Mouse (Mus musculus) limb, embryonic 12.5 days (tissue): ENCODE measurements at regions not wholly inside any gene's neighbourhood (a gene's known extent, or its start where the extent isn't known, plus 50 kb on each side); places are given as distances from the start of the nearest gene placed in this dataset.

Experiments
- ATAC-seq: fragments of 200-750 bp; cut with Nextera tagmentation; 2 replicates; pipeline ENCODE4 v1.8.0; 2017; ENCODE audit warnings: low read depth, moderate TSS enrichment; ENCODE audit not compliant: insufficient number of reproducible peaks, insufficient read depth, low FRiP score, low TSS enrichment
- H3K27ac ChIP-seq: fragments of 300-500 bp; sonication (generic); 2 replicates; pipeline ENCODE4 v1.5.1; 2016; ENCODE audit warnings: mild to moderate bottlenecking, moderate library complexity
- H3K27me3 ChIP-seq: fragments of 300-500 bp; sonication (generic); 2 replicates; pipeline ENCODE4 v1.6.1; 2016; ENCODE audit warnings: mild to moderate bottlenecking, moderate library complexity
- H3K36me3 ChIP-seq: fragments of 300-500 bp; sonication (generic); 2 replicates; pipeline ENCODE4 v1.6.1; 2016; ENCODE audit warnings: mild to moderate bottlenecking, moderate library complexity
- H3K4me1 ChIP-seq: fragments of 300-500 bp; sonication (generic); replicated peaks from 2 replicates; pipeline ENCODE4 v1.6.1; 2016
- H3K4me2 ChIP-seq: fragments of 300-500 bp; sonication (generic); 2 replicates; pipeline ENCODE4 v1.6.1; 2016; ENCODE audit warnings: mild to moderate bottlenecking, moderate library complexity
- H3K4me3 ChIP-seq: fragments of 300-500 bp; sonication (generic); replicated peaks from 2 replicates; pipeline ENCODE4 v1.5.1; 2016; ENCODE audit warnings: mild to moderate bottlenecking
- H3K9ac ChIP-seq: fragments of 300-500 bp; sonication (generic); replicated peaks from 2 replicates; pipeline ENCODE4 v1.6.1; 2016; ENCODE audit warnings: mild to moderate bottlenecking, moderate library complexity
- H3K9me3 ChIP-seq: fragments of 300-500 bp; sonication (generic); 2 replicates; pipeline ENCODE4 v1.6.1; 2016; ENCODE audit warnings: mild to moderate bottlenecking, moderate library complexity
- WGBS: fragments of 180-500 bp; shearing (Covaris S2); methylation state at CpG from one replicate; pipeline ENCODE4 v1.1.7; 2016; 5-methylcytosine and 5-hydroxymethylcytosine counted together

GRCm38 (mm10) chr1:90440638-90441037 is 162.1 kb upstream of the Cops8 start:
- Histone ChIP-seq H3K27me3 (peaks cover 7% of the 10 kb centered on the region; the same call in 1 of the 2 replicates), H3K9me3 (no peaks in the 10 kb centered on the region), H3K9ac (no peak overlapping the region), H3K4me3 (no peak overlapping the region), H3K36me3 (no peaks in the 10 kb centered on the region), H3K4me1 (peaks cover 56% of the 10 kb centered on the region), H3K27ac (peak overlapping the region; percentile 51; the same call in 1 of the 2 replicates), H3K4me2 (no peak overlapping the region)
- 26% methylated on average over 1 of the region's 1 CpGs for WGBS
- no peak for ATAC-seq

GRCm38 (mm10) chr1:90441134-90441868 is 161.5 kb upstream of the Cops8 start:
- no peaks in the 10 kb centered on the region for H3K9me3 ChIP-seq
- H3K4me1 ChIP-seq: peaks cover 56% of the 10 kb centered on the region
- H3K36me3 ChIP-seq: no peaks in the 10 kb centered on the region
- 0 out of 2 replicates have a peak overlapping the region, but pooled peaks have one; percentile 7 for H3K27ac ChIP-seq
- ATAC-seq: peak; percentile 68; the same call in 1 of the 2 replicates
- no peak overlapping the region for H3K9ac ChIP-seq
- WGBS: 39% methylated on average over 10 of the region's 10 CpGs
- H3K27me3 ChIP-seq: peaks cover 7% of the 10 kb centered on the region; the same call in 1 of the 2 replicates
- no peak overlapping the region for H3K4me3 ChIP-seq
- H3K4me2 ChIP-seq: no peak overlapping the region

- WGBS: 42% methylated on average over 19 of the region's 19 CpGs
- ATAC-seq: peak; percentile 56; the same call in 1 of the 2 replicates
- H3K4me3 ChIP-seq: no peak overlapping the region
- H3K36me3 ChIP-seq: no peaks in the 10 kb centered on the region
- H3K27ac ChIP-seq: peak overlapping the region; percentile 62
- H3K9me3 ChIP-seq: no peaks in the 10 kb centered on the region
- H3K4me1 ChIP-seq: peaks cover 56% of the 10 kb centered on the region
- no peak overlapping the region for H3K4me2 ChIP-seq
- peaks cover 7% of the 10 kb centered on the region; the same call in 1 of the 2 replicates for H3K27me3 ChIP-seq
- no peak overlapping the region for H3K9ac ChIP-seq
Observed at GRCm38 (mm10) chr1:90442250-90443240, 160.2 kb upstream of the Cops8 start.

GRCm38 (mm10) chr1:90449571-90450226 is 153.1 kb upstream of the Cops8 start:
- Histone ChIP-seq H3K9me3 (no peaks in the 10 kb centered on the region), H3K4me2 (no peak overlapping the region), H3K27me3 (0 out of 2 replicates have a peak, but pooled peaks cover 3% of the 10 kb centered on the region), H3K27ac (no peak overlapping the region), H3K4me3 (no peak overlapping the region), H3K36me3 (no peaks in the 10 kb centered on the region), H3K9ac (no peak overlapping the region), H3K4me1 (peaks cover 35% of the 10 kb centered on the region)
- ATAC-seq: no peak
- 42% methylated on average over 7 of the region's 7 CpGs for WGBS

- WGBS: 25% methylated on average over 6 of the region's 6 CpGs
- no peaks in the 10 kb centered on the region for H3K27me3 ChIP-seq
- ATAC-seq: 0 out of 2 replicates have a peak, but pooled peaks have one; percentile 63
- H3K27ac ChIP-seq: peak overlapping the region; percentile 80
- H3K4me1 ChIP-seq: peaks cover 40% of the 10 kb centered on the region
- H3K36me3 ChIP-seq: no peaks in the 10 kb centered on the region
- H3K9ac ChIP-seq: no peak overlapping the region
- no peaks in the 10 kb centered on the region for H3K9me3 ChIP-seq
- no peak overlapping the region for H3K4me3 ChIP-seq
- peak overlapping the region; percentile 23; the same call in 1 of the 2 replicates for H3K4me2 ChIP-seq
Observed at GRCm38 (mm10) chr1:90451942-90452557, 150.7 kb upstream of the Cops8 start.

- WGBS: 65% methylated on average over 7 of the region's 7 CpGs
- Histone ChIP-seq H3K9ac (no peak overlapping the region), H3K9me3 (no peaks in the 10 kb centered on the region), H3K4me3 (no peak overlapping the region), H3K27me3 (no peaks in the 10 kb centered on the region), H3K4me2 (no peak overlapping the region), H3K36me3 (no peaks in the 10 kb centered on the region), H3K4me1 (peaks cover 50% of the 10 kb centered on the region), H3K27ac (peak overlapping the region; percentile 31; the same call in 1 of the 2 replicates)
- no peak for ATAC-seq
Observed at GRCm38 (mm10) chr1:90454263-90454662, 148.5 kb upstream of the Cops8 start.

- Histone ChIP-seq H3K9me3 (peaks cover 3% of the 10 kb centered on the region; the same call in 1 of the 2 replicates), H3K27ac (peak overlapping the region; percentile 50; the same call in 1 of the 2 replicates), H3K4me3 (no peak overlapping the region), H3K9ac (no peak overlapping the region), H3K36me3 (no peaks in the 10 kb centered on the region), H3K4me1 (peaks cover 39% of the 10 kb centered on the region), H3K27me3 (no peaks in the 10 kb centered on the region), H3K4me2 (no peak overlapping the region)
- WGBS: 24% methylated on average over 9 of the region's 9 CpGs
- ATAC-seq: no peak
Observed at GRCm38 (mm10) chr1:90457396-90457795, 145.4 kb upstream of the Cops8 start.

- H3K27me3 ChIP-seq: no peaks in the 10 kb centered on the region
- no peaks in the 10 kb centered on the region for H3K36me3 ChIP-seq
- H3K9ac ChIP-seq: no peak overlapping the region
- H3K4me2 ChIP-seq: no peak overlapping the region
- H3K4me1 ChIP-seq: peaks cover 34% of the 10 kb centered on the region
- H3K27ac ChIP-seq: no peak overlapping the region
- no peak for ATAC-seq
- 89% methylated on average over 8 of the region's 8 CpGs for WGBS
- H3K9me3 ChIP-seq: peaks cover 5% of the 10 kb centered on the region; the same call in 1 of the 2 replicates
- H3K4me3 ChIP-seq: no peak overlapping the region
Observed at GRCm38 (mm10) chr1:90458176-90458575, 144.6 kb upstream of the Cops8 start.

- H3K36me3 ChIP-seq: no peaks in the 10 kb centered on the region
- H3K9me3 ChIP-seq: peaks cover 5% of the 10 kb centered on the region; the same call in 1 of the 2 replicates
- 87% methylated on average over 1 of the region's 1 CpGs for WGBS
- H3K27ac ChIP-seq: no peak overlapping the region
- no peak overlapping the region for H3K9ac ChIP-seq
- no peak overlapping the region for H3K4me3 ChIP-seq
- no peaks in the 10 kb centered on the region for H3K27me3 ChIP-seq
- no peak for ATAC-seq
- peaks cover 18% of the 10 kb centered on the region for H3K4me1 ChIP-seq
- H3K4me2 ChIP-seq: no peak overlapping the region
Observed at GRCm38 (mm10) chr1:90461699-90462098, 141.1 kb upstream of the Cops8 start.

GRCm38 (mm10) chr1:90463302-90463701 is 139.5 kb upstream of the Cops8 start:
- WGBS: 29% methylated on average over 6 of the region's 6 CpGs
- H3K27ac ChIP-seq: no peak overlapping the region
- no peak for ATAC-seq

More at GRCm38 (mm10) chr1:90463302-90463701, 139.5 kb upstream of the Cops8 start:
- H3K4me1 ChIP-seq: peaks cover 23% of the 10 kb centered on the region
- peaks cover 5% of the 10 kb centered on the region; the same call in 1 of the 2 replicates for H3K9me3 ChIP-seq
- H3K4me2 ChIP-seq: no peak overlapping the region
- no peaks in the 10 kb centered on the region for H3K36me3 ChIP-seq
- no peak overlapping the region for H3K9ac ChIP-seq
- H3K4me3 ChIP-seq: no peak overlapping the region
- no peaks in the 10 kb centered on the region for H3K27me3 ChIP-seq
